Mouse (Mus musculus) mouse embryonic stem cell (cell line): ENCODE measurements around the gene Rgs12.

Source experiments
- in situ Hi-C, 2 experiments: fragments of 300-500 bp; cut with MboI; formaldehyde crosslinking; loops; 1 replicate in 1 of 2; 3 replicates in 1 of 2; pipeline ENCODE4 v1.14.3; 2019 to 2020; ENCODE audit warnings: low sequenced_read_pairs in 2 of 2, low pct_unique_long_range_greater_than_20kb in 1 of 2, mixed read lengths in 1 of 2; ENCODE audit not compliant: unreplicated experiment in 1 of 2

Rgs12 gene

DNA sequence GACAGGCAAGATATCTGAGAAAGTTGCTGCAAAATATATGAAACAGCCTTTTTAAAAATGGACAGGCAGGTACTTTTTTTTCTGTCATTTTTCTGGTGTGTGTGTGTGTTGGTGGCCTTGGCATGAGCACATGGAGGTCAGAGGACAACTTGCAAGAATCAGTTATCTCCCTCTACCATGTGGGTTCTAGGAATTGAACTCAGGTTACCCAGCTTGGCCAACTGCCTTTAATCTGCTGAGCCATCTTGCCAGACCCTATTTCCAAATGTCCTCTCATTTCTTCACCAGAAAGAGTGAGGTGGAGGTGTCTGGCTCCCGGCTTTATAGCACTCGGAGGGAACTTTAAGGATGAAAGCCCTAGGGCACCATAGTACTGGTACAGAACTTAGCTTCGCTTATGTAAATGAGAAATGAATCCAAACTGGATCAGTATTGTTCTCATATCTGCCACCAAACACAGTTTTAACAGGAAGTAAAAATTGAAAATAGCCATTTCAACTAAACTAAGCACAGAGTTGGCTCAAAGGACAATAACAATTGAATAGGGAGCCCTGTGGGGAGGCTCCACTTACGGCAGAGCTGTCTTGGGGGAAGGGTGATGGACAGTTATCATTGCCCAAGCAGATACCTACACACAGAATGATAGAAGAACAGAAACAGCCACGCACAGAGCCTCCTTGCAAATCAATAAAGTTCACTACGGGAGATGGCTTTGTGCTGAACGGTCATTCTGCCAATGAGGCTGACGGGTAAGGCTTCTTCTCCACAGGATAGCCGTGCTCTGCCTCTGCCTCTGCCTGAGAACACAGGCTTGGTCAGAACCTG, 18.9 kb upstream of the Rgs12 start:
- in situ Hi-C loops, result loop anchor here in 1 of 2 experiments (5.0 kb wide), 1 partner anchor 112 kb away; the partner anchor contains the start of gene Hgfac

DNA sequence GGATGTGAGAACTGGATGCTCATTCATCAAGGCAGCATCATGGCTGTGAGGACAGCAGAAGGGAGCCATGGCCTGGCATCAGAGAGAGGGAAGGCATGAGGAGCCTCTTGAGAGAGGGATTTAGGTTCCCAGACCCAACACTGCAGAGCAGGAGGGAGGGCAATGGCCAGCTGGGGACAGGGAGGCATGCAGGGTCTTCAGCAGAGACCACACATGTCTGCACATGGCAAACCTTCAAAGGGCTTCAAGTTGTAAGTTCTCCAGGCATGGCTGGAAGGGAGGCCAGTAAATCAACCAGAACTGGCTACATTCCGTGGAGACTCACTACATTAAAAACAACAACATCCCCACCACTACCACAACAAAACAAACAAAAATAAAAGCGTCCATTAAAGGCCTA, 18.2 kb upstream of the Rgs12 start:
- in situ Hi-C loops, result loop anchor here in 1 of 2 experiments (5.0 kb wide), 1 partner anchor 111 kb away; the partner anchor contains the start of gene Hgfac

DNA sequence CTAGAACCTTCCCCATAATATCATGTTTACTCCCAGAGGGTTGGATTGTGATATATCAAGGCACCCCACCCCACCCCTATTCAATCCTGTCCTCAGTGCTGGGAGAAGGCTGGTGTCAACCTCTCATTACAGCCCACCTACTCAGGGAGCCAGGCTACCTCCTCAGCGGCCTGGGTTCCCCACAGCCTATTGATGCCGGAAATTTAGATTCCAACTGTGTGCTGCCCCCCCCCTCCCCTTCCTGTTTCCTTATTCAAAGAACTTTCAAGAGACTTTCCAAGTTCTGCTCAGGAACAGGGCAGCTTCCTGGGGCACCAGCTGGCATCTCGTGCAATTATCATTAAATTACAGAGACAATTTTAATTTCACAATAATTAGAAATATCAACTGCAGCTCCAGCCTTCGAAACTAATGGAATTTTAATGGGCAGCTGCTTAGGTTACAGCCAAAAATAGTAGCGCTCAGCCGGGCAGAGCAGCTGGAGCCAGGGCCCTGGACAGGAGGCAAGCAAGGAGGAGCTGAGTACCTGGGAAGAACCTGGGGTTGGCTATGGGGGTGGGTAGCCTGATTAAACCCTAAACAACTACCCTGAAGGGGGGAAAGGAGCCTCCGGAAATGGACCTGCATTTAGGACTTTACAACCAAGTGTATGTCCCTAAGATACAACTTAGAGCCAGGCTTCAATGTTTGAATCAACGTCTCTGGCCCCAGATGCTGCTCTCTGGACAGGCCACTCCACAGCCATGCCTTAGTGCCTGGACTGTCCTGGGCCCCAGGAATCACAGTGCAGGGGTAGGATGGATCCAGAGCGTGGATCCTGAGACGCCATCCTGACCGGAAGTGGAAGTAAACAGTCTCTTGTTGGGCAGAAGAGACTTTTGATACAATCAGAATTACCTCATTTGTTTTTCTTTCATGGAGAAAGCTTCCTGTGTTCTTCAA, 17.5 kb upstream of the Rgs12 start:
- in situ Hi-C loops, result loop anchor here in 1 of 2 experiments (5.0 kb wide), 1 partner anchor 111 kb away; the partner anchor contains the start of gene Hgfac

DNA sequence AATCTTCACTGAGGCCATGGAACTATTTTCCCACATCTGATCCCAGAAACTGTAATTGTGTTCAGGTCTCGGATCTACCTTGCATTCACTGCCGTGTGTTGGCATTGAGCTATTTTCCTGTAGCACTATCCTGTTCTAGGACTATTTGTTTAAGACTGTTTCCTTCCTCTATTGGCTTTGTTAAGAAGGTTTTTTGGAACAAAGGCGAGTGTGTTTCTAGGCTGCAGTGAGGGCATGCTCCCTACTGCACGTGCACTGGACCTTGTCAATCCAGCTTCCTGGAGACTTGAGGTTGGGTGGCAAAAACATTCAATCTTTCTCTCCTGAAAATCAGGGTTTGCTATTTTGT, 16.8 kb upstream of the Rgs12 start:
- in situ Hi-C loops, result loop anchor here in 1 of 2 experiments (5.0 kb wide), 1 partner anchor 110 kb away; the partner anchor contains the start of gene Hgfac

DNA sequence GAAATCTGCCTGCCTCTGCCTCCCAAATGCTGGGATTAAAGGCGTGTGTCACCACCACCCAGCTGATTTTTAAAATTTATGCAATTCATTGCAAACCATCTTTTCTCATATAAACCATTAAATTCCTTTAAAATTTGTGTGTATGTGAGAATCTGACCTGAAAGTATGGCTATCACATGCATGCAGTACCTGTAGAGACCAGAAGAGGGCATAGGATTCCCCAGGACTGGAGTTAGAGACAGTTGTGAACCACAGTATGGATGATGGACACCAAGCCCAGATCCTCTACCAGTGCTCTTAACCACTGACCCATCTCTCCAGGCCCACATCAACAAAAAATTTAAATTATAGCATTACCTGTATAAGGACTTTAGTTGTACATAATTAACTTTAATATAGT, 15.8 kb upstream of the Rgs12 start:
- in situ Hi-C loops, result loop anchor here in 1 of 2 experiments (5.0 kb wide), 1 partner anchor 109 kb away; the partner anchor contains the start of gene Hgfac

DNA sequence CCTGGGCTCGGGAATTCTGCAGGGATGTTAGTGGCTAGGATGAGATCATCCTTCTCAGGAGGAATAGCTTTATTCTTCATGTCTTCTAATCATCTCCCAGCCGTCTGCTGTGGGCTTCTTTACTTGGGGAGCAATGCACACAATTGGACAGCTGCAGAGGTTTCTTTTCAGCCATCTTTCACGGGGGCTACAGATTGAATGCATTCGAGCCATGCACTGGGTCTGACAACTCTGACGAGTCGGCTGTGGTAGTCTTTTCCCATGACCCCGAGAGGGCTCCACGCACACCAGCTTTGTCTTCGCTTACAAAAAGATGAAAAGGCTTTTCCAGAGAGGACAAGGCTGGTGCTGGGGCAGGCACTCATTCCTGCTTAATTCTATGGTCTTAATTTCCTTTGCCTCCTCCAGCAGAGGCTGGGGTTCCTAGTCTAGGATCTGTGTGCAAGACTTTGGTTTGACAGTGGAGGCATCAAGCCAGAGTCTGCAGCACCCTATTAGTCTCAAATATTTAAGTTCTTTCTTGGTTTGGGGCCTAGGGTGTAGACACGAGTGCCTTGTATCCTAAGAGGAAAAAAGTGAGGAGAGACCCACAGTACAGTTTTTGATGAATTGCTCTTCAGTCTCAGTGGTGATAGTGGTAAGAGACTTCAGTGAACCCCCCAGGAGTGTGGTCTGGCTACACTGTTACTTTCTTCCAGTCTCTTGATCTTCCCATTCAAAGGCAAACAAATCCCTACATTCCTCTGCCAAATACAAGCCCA, 7.4 kb upstream of the Rgs12 start:
- in situ Hi-C loops, result no loop called here

DNA sequence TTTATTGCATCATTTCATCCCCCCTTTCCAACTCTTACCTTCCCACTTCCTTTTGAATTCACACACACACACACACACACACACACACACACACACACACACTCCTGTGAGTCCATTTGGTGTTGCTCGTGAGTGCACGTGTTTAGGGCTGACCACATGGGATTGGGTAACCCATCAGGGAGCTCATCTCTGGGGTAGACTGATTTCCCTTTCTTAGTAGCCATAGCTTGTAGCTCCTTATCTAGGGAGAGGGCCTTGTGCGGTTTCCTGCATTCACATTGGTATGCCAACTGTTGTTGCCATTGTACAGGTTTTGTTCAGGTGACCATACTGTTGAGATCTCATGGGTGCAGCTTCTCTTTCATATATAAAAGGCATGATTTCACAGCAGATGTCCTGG, 5.8 kb upstream of the Rgs12 start:
- in situ Hi-C loops, result no loop called here

DNA sequence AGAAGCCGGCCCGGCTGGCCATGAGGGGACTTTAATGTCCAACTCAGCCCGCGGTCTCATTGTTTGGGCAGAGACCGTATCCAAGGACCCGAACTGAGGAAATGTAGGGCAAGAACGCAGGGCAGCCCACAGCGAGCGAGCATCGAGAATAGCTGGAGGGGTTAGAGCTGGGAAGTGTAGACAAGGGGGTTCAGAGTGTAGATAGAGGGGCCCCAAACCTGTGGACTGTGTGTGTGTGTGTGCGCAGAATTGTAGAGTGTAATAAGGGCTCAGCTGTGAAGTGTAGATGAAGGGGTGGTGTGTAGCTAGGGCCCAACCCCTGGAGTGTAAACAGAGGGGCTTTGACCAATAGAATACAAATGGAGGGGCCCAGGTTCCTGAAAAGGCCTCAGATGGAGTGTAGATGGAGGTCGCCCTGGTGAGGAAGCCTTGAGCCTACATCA, 545 bp downstream of the Rgs12 start:
- in situ Hi-C loops, result no loop called here

DNA sequence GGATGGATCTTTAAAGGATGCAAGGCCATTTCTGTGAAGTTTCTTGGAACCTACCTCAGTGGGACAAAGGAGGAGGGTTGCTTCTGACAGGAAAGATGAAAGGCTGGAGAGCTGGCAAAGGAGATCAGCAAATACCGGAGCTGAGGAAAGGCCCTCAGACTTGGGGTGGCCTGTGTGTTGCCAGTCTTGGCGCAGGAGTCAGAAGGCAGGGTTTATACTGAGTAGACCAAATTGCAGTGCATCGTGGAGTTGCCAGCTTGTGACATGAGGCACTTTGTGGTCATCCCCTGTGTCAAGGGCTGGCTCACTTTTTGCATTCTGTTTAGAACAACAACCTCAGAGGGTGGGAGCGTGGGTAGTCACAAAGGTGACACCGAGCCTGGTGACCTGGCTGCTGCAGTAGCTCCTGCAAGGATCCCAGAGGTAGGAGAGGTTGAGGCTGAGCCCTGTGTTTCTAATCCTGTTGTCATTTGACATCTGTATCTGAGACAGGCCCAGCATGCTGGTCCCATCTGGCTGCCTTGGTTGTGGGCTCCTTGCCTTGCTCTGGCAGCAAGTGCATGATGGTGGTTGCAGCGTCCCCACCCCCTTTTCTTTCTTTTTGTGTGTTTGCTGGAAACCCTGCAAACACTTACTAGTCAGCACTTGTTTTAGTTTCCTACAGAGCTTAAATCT, 1.4 kb downstream of the Rgs12 start:
- in situ Hi-C loops, result no loop called here

DNA sequence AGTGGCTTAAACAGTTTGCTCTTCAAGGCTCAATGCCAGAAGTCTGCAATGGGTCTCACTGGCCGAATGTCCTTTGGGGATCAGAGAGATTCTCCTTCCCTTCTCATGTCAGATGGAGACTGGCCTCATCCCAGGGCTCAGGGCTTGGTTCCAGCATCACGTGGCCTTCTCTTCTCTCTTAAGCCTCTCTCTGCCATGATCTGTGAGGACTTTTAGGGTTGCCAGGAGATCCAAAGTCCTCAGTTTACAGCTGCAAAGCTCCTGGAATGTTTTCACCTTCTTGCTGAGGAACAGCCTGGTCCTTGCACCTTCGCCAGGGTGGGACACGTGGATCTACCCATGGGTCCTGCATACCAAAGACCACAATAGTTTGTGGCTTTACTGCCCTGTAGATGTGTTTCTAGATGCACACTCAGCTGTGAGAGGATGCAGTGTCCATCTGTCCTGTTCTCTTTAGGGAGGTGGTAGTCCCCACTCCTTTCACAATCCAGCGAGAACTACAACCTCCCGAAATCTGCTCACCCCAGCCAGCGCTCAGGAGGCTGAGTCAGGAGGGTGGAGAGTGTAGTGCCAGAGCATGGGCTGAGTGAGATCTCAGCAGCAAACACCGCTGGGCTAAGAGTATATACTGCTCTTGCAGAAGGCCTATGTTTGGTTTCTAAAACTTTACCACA, 2.1 kb downstream of the Rgs12 start:
- in situ Hi-C loops, result no loop called here

DNA sequence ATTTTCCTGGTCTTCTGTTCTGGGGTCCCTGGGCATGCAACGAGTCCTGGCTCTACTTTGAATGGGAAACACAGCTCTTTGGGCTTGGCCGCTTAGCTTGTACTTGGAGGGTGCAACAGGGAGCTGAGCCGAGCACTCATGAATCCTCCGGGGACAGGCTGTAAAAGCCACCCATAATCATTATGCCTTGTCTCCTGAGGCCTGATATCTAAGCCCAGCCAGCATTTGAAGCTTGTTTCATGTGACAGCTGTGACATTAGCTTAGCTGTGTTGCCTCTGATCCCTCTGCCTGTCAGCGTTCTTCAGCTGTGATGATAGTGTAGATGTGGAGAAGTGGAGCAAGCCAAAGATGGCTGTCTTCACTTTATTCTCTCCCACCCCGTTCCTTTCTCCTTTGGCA, 5.3 kb downstream of the Rgs12 start:
- in situ Hi-C loops, result no loop called here

DNA sequence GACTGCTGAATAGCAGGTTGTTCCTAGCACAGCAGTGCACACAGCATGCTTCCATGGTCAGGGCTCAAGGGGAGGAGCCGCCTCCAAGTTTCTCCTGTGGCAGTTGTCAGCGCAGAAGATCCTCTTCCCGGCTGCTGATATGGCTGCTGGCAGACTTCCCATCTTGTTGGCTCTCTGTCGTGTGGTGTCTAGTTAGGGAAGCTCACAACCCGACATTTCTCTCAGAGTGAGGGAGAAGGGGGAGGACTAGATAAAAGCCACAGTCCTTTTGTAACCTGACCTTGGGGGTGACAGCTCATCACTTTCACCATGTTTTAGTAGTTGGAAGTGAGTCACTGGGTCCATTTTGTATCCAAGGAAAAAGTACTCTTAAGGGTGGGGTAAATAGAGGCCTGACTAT, 6.4 kb downstream of the Rgs12 start:
- in situ Hi-C loops, result no loop called here

DNA sequence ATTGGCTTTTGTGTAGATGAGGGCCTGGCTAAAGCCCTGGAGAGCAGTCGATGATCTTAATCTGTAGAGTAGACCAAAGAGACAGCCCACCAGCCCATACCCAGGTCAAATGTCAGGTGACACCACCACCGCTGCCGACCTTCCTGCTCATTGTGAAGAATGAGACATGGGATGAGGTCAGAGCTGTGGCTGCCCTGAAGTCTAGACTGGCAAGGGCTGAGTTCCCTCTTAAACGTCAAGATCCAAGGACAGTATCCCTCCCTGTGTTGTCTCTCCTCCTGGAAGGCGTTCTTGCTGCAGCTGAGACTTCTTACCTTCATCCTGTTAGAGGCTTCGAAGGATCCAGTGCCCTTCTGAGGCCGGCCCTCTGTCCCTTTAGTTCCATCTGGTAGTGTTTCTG, 6.9 kb downstream of the Rgs12 start:
- in situ Hi-C loops, result no loop called here

DNA sequence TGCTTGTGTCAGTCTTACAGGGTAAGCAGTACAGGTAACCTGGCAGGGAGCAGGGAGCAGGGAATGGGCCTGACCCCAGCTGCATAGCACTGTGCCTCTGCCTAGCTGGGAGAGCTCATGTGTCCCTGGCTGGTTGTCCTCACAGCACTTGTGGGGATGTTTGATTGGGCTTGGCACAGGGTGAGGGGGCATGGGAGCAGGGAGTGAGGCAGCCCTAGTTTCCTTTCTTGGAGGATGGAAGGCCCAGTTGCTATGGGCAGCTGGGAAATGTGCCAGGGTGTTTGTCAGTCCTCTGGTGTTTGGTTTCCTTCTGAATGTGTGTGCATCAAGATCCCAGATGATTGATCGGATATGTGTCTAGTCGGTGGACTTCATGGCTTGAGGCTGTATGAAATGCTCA, 7.8 kb downstream of the Rgs12 start:
- in situ Hi-C loops, result no loop called here

DNA sequence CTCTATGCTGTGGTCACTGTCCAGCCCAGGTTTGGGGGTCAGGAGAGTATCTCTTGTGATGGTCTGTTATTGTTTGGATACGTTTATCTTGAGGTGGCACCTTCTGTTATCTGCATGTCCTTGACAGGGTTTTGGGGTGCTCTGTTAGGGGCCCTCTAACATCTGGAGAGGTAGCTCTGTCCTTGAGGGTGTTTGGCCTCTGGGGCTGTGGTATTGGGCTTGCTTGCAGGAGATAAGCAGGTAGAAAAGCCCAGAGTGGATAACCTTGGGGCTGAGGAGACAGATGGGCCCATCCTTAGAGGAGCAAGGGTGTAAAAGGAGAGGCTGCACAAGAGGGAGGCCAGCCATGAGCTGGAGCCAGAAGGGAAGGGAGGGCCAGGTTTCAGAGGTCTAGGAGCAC, 10.8 kb downstream of the Rgs12 start:
- in situ Hi-C loops, result no loop called here

DNA sequence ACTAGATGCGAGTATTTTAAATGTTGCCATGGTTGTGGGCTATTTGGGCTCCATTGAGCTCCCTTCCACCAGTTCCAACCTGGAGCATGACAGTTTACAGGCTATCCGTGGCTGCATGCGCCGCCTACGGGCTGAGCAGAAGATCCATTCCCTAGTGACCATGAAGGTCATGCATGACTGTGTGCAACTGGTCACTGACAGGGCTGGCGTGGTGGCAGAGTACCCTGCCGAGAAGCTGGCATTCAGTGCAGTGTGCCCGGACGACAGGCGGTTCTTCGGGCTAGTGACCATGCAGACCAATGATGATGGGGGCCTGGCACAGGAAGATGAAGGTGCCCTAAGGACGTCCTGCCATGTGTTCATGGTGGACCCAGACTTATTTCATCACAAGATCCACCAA, 16.3 kb downstream of the Rgs12 start:
- in situ Hi-C loops, result no loop called here

DNA sequence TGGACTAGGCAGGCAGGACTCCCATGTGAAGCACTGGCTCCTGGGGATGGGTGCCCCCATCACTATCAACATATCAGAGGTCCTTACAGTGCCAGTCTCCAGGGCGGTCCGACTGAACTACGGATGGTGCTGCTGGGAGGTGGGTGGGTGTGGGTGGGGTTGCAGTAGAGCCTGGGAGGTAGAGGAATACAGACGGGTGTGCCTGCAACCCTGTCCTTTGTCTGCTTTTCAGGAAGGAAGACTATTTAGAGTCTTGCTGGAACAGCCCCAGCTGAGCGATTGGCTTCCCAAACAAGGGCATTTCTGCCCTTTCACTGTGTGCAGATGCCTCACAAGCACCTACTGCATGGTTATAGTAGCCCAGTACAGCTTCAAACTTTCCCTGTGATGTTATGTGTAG, 19.1 kb downstream of the Rgs12 start:
- in situ Hi-C loops, result no loop called here

DNA sequence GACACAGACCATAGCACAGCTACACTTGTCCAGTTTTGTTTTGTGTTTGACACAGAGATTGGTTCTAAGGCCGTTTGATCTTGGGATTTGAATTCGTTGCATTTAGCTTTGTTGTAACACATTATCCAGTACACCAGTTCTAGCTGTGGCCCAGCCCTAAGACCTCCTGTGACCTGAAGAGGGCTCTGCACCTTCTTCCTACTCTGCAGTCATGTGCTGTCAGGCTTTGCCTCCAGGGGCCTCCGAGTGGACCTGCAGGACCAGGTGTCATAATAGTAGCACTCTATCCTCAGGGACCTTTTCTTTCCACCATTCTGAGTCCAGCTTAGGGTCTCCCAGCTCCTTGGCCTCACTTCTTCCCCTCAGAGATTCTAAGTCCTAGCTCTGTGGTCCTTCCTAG, 23.2 kb downstream of the Rgs12 start:
- in situ Hi-C loops, result no loop called here
